Mouse (Mus musculus) spleen, adult 2 months (tissue): ENCODE data around the gene Cacna1s.

Experiments
- CTCF ChIP-seq: fragments of 200-500 bp; IDR thresholded peaks from 2 replicates; pipeline ENCODE4 v1.5.1; 2011; ENCODE audit warnings: mild to moderate bottlenecking, inconsistent platforms; ENCODE audit not compliant: insufficient read depth, insufficient read length, insufficient replicate concordance; ENCODE audit errors: extremely low read depth
- POLR2A ChIP-seq: fragments of 200-500 bp; IDR thresholded peaks from 2 replicates; pipeline ENCODE4 v1.6.1; 2011; ENCODE audit warnings: low read depth, low read length, inconsistent platforms

- no peak for TF ChIP-seq CTCF
- no peak for TF ChIP-seq POLR2A
Observed at GRCm38 (mm10) chr1:136050312-136051012, 2.1 kb upstream of the Cacna1s start, which contains the start of gene Ascl5.
